Mouse (Mus musculus) naive thymus-derived CD4-positive, alpha-beta T cell, adult 5 months (primary cell): ENCODE measurements around the gene Olfr1018. TPM values are rescaled to one million over a fixed set of nuclear protein-coding genes. Genes with fewer than 3 reads are reported as not detected.

Experiments
- polyA plus RNA-seq: library from polyadenylated mRNA; unstranded; fragments of 100-300 nt; shearing (Covaris generic); gene quantifications from one replicate; pipeline ENCODE4 v1.2.1, GENCODE M21; 2017

The Olfr1018 gene
- not detected for polyA plus RNA-seq

GRCm38 (mm10) chr2:85818179-85818578, at the start of gene Olfr1018:
Olfr1018 (plus strand) TSS chr2:85818479.

GRCm38 (mm10) chr2:85772413-85772812, 45.9 kb upstream of the Olfr1018 start, which contains the start of gene Olfr1014:
Olfr1014 (plus strand) TSS chr2:85772713.

DNA sequence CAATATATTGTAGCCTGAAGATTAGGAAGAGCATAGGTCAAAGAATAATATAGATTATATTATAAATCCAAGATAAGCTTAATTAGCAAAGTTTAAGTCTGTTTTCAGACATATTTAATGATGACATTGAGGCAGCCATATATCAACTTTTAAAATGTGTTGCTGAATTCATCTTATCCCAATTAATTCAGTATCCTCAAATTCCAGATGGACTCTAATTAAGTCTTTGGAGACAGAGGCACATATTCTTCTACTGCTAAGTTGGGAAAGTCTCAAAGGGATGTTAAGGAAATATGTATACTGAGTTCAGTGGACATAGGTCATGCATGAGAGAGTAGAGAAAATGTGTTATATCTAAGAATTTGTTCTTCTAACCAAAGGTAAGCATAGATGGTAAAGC, 36.6 kb upstream of the Olfr1018 start, which contains the start of gene Olfr1015:
TSS of gene Olfr1015 (plus strand) at position 301 of the 400 bp plus-strand sequence.

DNA sequence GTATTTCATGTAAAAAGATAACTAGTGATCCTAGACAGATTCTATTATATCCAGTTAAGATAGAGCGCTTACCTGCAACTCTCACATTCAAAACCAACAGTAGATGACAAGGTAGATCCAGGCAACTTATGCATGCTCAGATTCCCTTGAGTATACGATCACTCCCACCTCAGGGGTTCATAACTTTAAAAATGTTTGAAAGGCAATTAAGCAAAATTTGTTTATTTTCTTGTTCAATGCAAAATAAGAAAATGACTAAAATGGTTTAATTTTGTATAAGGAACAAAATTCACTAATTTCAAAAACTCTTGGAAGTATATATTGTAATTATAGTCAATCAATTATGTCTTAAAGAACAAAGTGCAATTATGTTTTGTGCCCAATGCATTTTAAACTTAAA, 15.8 kb upstream of the Olfr1018 start, which contains the start of gene Olfr1016:
TSS of gene Olfr1016 (minus strand) at position 101 of the 400 bp plus-strand sequence.

DNA sequence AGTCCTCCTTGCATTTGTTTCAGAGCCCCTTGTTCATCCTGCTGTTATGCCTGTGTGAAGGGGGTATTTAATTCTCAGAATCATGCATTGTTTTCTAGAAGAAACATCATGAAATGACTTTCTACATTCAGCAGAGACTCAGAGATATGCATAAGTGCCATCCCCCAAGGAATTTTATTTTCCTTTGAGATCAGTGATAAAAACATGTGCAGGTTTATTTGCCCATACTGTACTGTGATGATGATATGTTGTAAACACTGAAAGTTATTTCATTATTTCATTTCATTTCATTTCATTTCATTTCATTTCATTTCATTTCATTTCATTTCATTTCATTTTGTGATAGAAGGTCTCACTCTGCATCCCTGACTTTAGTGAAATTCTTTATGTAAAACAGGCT, 27.1 kb downstream of the Olfr1018 start, which contains the start of gene Olfr1019:
TSS of gene Olfr1019 (minus strand) at position 101 of the 400 bp plus-strand sequence.

GRCm38 (mm10) chr2:85846730-85847129, 28.5 kb downstream of the Olfr1018 start, which contains the start of gene Olfr1020:
Olfr1020 (plus strand) TSS chr2:85847030.

DNA sequence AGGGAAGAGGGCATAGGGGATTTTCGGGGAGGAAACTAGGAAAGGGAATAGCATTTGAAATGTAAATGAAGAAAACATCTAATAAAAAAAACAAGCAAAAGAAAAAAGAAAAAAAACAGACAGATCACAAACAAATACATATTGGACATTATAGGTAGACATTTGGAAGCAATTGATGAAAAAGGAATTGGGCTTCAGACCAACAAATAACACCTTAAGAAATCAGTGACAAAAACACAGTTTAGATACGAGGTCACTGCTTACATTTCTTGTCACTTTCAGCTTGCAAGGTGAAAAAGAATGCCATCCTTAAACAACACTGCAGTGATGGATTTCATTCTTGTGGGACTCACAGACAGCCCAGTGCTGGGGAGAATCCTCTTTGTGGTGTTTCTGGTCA, 50.0 kb downstream of the Olfr1018 start, which contains the start of gene Olfr1022:
TSS of gene Olfr1022 (plus strand) at position 301 of the 400 bp plus-strand sequence.

Other genes with a start within 250 kb of the Olfr1018 start
- not detected for gene Olfr996, start 239.3 kb upstream of the Olfr1018 start, polyA plus RNA-seq
- gene Olfr998, start 229.5 kb upstream of the Olfr1018 start, polyA plus RNA-seq = not detected
- not detected for gene Olfr1000, start 206.6 kb upstream of the Olfr1018 start, polyA plus RNA-seq
- not detected for gene Olfr1002, start 167.8 kb upstream of the Olfr1018 start, polyA plus RNA-seq
- gene Olfr154, start 154.0 kb upstream of the Olfr1018 start, polyA plus RNA-seq = not detected
- not detected for gene Olfr1006, start 139.7 kb upstream of the Olfr1018 start, polyA plus RNA-seq
- gene Olfr1008, start 129.0 kb upstream of the Olfr1018 start, polyA plus RNA-seq = not detected
- gene Olfr1009, start 103.1 kb upstream of the Olfr1018 start, polyA plus RNA-seq = not detected
- gene Olfr1012, start 55.7 kb upstream of the Olfr1018 start, polyA plus RNA-seq = not detected
- gene Olfr1013, start 51.4 kb upstream of the Olfr1018 start, polyA plus RNA-seq = not detected
- not detected for gene Olfr1014, start 45.8 kb upstream of the Olfr1018 start, polyA plus RNA-seq
- gene Olfr1015, start 36.5 kb upstream of the Olfr1018 start, polyA plus RNA-seq = not detected
- not detected for gene Olfr1016, start 15.9 kb upstream of the Olfr1018 start, polyA plus RNA-seq
- gene Olfr1019, start 27.0 kb downstream of the Olfr1018 start, polyA plus RNA-seq = not detected
- not detected for gene Olfr1020, start 28.6 kb downstream of the Olfr1018 start, polyA plus RNA-seq
- gene Olfr1022, start 50.1 kb downstream of the Olfr1018 start, polyA plus RNA-seq = not detected
- not detected for gene Olfr1023, start 67.2 kb downstream of the Olfr1018 start, polyA plus RNA-seq
- gene Olfr1024, start 86.6 kb downstream of the Olfr1018 start, polyA plus RNA-seq = not detected
- gene Olfr1025-ps1, start 96.7 kb downstream of the Olfr1018 start, polyA plus RNA-seq = not detected
- not detected for gene Olfr1026, start 103.1 kb downstream of the Olfr1018 start, polyA plus RNA-seq
- not detected for gene Olfr1028, start 132.0 kb downstream of the Olfr1018 start, polyA plus RNA-seq
- gene Olfr1029, start 155.4 kb downstream of the Olfr1018 start, polyA plus RNA-seq = not detected
- gene Olfr1030, start 160.8 kb downstream of the Olfr1018 start, polyA plus RNA-seq = 0.15 TPM
- gene Olfr1031, start 171.8 kb downstream of the Olfr1018 start, polyA plus RNA-seq = not detected
- gene Olfr1032, start 187.1 kb downstream of the Olfr1018 start, polyA plus RNA-seq = not detected
- 13.4 TPM for gene Olfr1033, start 202.2 kb downstream of the Olfr1018 start, polyA plus RNA-seq
- not detected for gene Olfr1034, start 227.4 kb downstream of the Olfr1018 start, polyA plus RNA-seq